Mouse (Mus musculus): ENCODE data around the gene Arhgap45. TPM values are rescaled to one million over a fixed set of nuclear protein-coding genes. Genes with fewer than 3 reads are reported as not detected.

The Arhgap45 gene
- total RNA-seq, 1 experiment from 2014 or later, result 6.3 TPM

DNA sequence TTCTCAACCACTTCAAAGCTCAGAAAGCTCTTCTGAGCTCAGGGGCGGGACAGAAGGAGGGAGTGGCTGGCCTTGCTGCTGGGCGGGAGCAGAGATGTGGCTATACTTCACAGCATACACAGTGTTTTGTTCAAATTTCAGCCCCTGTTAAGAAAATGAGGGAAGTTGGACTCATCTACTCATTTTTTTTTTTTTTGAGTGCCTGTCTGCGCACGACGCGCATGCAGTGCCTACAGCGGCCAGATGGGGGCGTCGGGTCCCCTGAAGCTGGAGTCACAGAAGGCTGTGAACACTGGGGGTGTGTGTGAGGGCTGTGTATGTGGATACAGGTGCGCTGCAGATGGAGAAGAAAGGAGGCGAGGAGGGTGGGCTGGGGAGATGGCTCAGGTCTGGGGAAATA, 29.5 kb upstream of the Arhgap45 start:
- peak; percentile 92 for DNase-seq

GRCm38 (mm10) chr10:79987771-79988505, 28.5 kb upstream of the Arhgap45 start:
- no peak for DNase-seq

- peak; percentile 65 for DNase-seq
Observed at GRCm38 (mm10) chr10:79988506-79989271, 27.8 kb upstream of the Arhgap45 start, which contains the start of gene Cnn2. Gene Cnn2, plus strand, starts transcription at chr10:79988584.

DNA sequence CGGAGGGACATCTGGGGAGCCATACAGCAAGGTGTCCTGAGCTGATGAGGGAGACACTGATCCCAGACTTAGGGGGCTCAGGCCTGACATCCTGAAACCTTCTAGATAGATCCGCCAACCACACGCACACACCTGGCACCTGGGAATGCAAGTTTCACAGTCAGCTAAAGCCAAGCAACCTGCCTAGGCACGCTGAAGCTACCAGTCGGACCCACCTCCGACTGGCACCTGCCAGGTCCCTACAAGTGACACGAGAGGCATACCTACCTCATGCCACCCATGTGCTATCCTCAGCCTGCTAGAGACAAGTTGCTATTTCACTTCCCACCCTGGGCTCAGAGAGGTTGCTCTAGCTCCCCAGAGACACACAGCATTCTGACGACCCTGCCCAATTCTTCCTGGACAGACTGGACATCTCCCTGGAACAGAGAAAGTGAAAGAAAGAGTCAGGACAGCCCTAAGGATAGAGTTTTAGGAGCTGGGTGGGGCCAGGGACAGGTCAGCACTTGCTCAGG, 27.1 kb upstream of the Arhgap45 start:
- no peak for DNase-seq

GRCm38 (mm10) chr10:79989870-79990269, 26.6 kb upstream of the Arhgap45 start:
- DNase-seq, result no peak

DNA sequence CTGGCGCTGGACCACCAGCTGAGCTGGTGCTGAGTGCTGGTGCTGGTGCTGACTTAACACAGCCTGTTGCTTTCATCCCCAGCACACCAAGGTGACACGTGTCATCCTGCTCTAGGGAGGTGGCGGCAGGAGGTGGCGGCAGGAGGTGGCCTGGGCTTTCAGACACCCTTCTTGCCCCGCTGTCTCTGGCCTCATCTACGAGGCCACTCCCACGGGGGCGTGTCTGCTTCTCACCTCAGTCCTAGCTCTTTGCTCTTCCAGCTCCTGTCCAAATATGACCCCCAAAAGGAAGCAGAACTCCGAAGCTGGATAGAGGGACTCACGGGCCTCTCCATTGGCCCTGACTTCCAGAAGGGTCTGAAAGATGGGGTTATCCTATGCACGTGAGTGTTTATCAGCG, 25.4 kb upstream of the Arhgap45 start:
- DNase-seq, result no peak

DNA sequence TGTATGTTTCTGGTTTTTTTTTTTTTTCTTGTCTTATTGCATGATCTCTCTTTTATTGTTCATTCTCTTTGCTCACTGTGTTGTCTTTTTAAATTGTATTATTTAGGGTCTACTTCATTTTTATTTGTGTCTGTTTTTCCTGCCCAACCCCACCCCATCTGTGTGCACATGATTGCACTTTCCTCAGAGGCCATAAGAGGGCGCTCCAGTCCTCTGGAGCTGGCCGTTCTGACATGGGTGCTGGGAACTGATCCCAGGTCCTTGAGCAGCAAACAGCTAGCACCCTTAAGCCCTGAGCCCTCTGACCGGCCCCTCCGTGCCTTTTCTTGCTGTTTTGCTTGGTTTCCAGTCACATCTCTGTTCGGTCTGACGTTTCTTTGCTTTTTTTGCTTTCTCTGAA, 24.9 kb upstream of the Arhgap45 start:
- no peak for DNase-seq

- peak; percentile 51 for DNase-seq
Observed at GRCm38 (mm10) chr10:79994397-79995115, 21.9 kb upstream of the Arhgap45 start.

DNA sequence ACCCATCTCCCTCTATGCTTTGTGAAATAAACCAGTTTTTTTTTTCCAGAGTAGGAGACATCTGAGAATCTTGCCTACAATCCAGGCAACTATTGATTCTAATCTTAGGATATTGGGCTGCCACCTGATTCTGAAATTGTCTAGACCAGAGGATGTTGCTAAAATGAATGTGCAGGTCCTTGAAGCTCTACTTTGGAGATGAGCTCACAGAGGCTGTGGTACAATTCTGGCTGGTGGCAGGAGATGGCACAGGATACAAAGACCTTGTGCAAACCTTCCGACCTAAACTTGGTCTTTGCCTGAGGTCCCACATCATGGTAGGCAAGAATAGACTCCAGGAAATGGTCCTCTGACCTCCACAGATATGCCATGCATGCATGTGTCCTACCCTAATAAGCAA, 20.8 kb upstream of the Arhgap45 start:
- no peak for DNase-seq

GRCm38 (mm10) chr10:79996272-79997033, 20.0 kb upstream of the Arhgap45 start, which contains the start of gene Abca7:
Gene Abca7, plus strand, starts transcription at chr10:79996494.
- peak; percentile 99 for DNase-seq

DNA sequence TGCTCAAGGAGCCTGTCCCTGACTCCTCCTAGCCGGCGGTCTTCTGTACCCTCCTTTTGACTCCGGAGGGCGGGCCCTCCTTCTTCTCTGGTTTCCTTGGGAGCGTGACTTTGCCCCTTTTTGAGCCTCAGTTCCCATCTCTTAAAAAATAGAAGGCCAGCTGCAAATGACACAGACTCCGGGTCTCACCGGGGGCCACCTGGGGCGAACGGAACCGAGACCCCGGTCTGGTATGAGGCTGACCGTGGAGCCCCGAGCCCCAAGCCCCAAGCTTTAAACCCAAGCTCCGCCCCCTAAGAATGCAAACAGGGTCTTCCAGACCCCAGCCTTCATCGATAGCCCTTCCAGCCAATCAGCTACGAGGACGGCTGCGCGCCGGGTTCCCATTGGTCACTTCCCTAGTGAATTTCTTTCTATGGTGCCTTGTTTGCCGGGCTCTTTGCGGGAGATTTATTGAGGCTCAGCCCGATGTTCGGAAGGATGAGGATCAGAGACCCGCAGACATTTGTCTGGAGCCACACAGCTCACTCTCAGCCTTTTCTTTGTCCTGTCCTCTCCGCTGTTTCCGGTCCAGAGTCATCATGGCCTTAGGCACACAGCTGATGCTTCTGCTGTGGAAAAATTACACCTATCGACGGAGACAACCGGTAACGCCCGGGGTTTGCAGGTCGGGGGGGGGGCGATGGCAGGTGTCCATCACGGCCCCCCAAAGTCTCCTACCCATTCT, 19.3 kb upstream of the Arhgap45 start:
- peak; percentile 84 for DNase-seq

DNA sequence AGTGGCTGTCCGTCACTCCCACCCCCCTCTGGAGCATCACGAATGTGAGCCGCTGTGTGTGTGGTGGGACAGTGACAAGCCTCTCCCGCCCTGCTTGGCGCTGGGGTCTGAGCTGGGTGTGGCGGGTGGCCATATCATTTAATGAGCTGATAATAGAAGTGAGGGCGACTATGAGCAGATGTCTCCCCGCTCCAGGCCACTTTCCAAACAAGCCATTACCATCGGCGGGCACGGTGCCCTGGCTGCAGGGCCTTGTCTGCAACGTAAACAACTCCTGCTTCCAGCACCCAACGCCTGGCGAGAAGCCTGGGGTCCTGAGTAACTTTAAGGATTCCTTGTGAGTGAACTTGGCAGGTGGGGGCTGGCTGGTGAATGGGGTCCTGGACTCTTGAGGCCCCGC, 18.6 kb upstream of the Arhgap45 start:
- DNase-seq, result peak; percentile 48

DNA sequence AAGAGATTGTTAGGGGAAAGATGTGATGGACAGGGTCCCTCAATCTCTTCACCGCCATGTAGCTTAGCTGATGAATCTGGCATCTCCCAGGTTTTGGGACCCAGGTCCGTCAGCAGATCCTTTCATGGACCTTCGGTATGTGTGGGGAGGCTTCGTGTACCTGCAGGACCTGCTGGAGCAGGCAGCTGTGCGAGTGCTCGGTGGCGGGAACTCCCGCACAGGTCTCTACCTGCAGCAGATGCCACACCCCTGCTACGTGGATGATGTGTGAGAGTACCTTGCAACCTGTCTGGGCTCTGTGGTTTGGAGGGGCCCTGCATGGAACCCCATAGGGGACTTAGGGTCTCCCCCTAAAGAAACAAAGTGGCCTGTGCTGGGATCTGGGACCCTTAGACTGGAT, 14.5 kb upstream of the Arhgap45 start:
- DNase-seq, result no peak

GRCm38 (mm10) chr10:80002829-80003228, 13.6 kb upstream of the Arhgap45 start:
- DNase-seq, result no peak

DNA sequence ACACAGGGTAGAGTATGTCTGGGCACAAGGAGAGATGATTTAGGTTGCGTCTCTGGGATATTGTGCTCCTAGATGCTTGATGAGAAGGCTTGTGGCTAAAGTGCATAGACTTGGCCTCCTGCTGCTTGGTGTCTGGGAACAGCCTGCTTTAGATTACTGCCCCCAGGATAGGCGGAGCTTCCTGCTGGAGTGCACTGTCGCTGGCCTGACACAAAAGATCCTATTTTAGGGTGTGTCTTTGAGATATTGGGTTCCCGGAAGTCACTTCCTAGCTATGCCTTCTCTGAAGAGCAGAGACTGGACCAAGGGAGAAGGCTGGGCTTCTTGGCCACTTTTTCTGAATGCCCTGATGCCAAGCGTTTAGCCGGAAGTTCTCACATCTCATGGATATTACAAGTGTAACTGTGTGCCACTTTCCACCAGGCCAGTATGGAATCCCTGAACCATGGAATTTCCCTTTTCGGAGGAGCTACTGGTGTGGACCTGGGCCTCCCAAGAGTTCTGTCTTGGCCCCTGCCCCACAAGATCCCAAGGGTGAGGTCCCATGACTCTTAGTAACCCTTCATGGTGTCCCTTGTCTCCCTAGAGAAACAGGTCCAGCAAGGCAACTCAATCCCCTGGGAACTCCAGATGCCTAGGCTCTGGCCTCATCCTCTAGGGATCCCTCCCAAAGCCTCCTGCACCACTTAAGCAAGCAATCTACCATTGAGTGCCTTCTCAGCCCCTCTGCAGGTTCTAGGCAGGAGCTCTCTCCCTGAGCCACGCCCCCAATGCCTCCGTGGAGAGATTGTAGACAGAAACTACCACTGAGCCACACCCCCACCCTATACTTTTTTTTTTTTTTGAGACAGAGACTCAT, 12.8 kb upstream of the Arhgap45 start:
- peak; percentile 52 for DNase-seq

DNA sequence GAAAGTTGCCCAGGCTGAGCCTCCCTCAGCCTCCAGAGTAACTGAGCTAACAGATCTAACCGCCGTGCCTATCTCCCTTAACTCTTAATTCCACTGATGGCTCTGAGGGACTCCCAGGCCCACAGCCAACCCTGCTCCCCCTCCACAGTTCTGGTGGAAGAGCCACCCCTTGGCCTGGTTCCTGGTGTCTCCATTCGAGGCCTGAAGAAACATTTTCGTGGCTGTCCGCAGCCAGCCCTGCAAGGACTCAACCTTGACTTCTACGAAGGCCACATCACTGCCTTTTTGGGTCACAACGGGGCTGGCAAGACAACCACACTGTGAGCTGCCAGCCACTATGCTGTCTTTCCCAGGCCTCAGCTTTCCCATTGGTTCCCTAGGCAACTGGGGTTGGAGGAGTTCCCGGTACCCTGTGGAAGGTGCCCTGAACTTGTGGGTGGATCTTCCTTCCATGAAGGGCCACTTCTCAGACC, 12.2 kb upstream of the Arhgap45 start:
- DNase-seq, result peak; percentile 81

- DNase-seq, result no peak
Observed at GRCm38 (mm10) chr10:80011740-80012139, 4.7 kb upstream of the Arhgap45 start.

- no peak for DNase-seq
Observed at GRCm38 (mm10) chr10:80013609-80014008, 2.8 kb upstream of the Arhgap45 start.

DNA sequence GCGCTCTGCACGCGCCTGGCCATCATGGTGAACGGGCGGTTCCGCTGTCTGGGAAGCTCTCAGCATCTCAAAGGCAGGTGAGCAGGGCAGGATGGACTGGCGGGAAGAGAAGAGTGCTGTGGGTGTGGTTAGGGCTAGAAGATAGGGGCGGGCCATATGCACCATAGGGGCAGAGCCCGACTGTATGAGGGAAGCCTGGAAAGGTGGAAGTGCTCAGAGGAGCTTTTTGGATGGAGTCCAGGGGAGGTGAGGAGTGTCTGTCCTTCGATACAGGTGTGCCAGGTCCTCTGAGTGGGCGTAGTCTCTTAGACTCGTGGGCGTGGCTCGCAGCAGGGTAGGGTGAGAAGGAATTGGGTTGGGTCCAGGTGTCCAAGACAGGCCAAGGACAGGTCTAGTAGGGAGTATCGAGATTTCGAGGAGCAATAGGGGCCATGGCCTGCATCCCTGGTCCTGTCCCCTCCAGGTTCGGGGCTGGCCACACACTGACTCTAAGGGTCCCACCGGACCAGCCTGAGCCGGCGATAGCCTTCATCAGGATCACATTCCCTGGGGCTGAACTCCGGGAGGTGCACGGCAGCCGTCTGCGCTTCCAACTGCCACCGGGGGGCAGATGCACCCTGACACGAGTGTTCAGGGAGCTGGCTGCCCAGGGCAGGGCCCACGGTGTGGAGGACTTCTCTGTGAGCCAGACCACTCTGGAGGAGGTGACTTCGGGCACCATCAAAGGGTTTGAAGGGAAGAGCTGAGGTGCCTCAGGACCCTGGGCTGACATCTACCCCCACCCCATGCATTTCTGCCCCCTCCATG, 1.8 kb upstream of the Arhgap45 start:
- DNase-seq, result peak; percentile 53
